Mouse (Mus musculus): Measurements from ENCODE around the gene Mif4gd. TPM values are rescaled to one million over a fixed set of nuclear protein-coding genes. Genes with fewer than 3 reads are reported as not detected.

Mif4gd gene
- polyA plus RNA-seq, 1 experiment from 2014 or later: 16.2 TPM

GRCm38 (mm10) chr11:115564961-115565360 is 47.8 kb downstream of the Mif4gd start:
- 21% methylated on average over 7 of the region's 7 CpGs for WGBS
- Histone ChIP-seq H3K4me1 (ENCODE audit: control insufficient read depth, insufficient read depth, low read depth, low read length) (peaks cover 12% of the 10 kb centered on the region), H3K4me3 (ENCODE audit: low read length) (peak overlapping the region; percentile 83), H3K9ac (ENCODE audit: low read depth, low read length) (peak overlapping the region; percentile 80), H3K27me3 (replicated peaks; ENCODE audit: control insufficient read depth, insufficient read depth, low read length) (no peaks in the 10 kb centered on the region), H3K4me2 (ENCODE audit: low read length) (peak overlapping the region; percentile 72), H3K9me3 (ENCODE audit: control insufficient read depth, low read length) (no peaks in the 10 kb centered on the region), H3K36me3 (ENCODE audit: control insufficient read depth, insufficient read depth, low read length) (peaks cover 19% of the 10 kb centered on the region), H3K27ac (ENCODE audit: low read depth, low read length) (no peak overlapping the region)
- no peak for ATAC-seq

DNA sequence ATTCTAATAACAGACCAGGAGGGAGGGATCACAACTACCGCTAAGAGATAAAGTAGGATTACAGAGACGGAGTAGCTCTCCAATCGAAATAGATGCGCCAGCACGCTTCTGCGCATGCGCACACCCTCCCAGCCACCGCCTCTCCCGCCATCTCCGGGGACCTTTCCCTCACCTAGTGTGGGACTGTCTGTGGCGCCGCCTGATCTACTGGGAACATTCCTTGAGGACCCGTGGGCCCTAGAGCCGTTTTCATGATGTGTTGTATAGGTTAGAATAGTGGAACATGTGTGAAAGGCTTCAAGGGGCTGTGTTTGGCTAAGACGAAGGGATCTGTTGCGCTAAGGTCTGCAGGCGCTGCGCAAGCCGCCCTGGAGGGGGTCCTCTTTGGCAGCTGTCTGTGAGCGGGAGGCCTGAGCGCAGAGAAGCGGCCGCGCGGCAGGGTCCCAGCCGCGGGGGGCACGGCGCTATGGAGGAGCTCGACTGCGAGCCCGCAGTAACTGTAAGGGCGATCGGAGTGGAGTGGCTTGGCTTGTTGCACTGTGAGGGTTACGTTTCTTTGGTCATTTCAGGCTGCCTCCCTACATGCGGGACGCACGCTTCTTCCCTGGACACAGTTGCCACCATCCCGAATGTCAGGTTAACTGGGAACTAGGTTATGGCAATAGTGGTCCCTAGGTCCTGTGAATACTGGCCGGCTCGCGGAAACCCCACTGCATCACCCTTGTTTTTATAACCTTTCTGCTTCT is 48.5 kb downstream of the Mif4gd start, which contains the start of gene Nup85:
TSS of gene Nup85 (plus strand) at position 371 of the 746 bp plus-strand sequence.
- Histone ChIP-seq H3K4me1 (ENCODE audit: control insufficient read depth, insufficient read depth, low read depth, low read length) (peaks cover 12% of the 10 kb centered on the region), H3K9me3 (ENCODE audit: control insufficient read depth, low read length) (no peaks in the 10 kb centered on the region), H3K4me2 (ENCODE audit: low read length) (peak within 1 kb of the TSS; percentile 72), H3K27ac (ENCODE audit: low read depth, low read length) (peak within 1 kb of the TSS; percentile 86), H3K27me3 (replicated peaks; ENCODE audit: control insufficient read depth, insufficient read depth, low read length) (no peaks in the 10 kb centered on the region), H3K36me3 (ENCODE audit: control insufficient read depth, insufficient read depth, low read length) (peaks cover 17% of the 10 kb centered on the region), H3K4me3 (ENCODE audit: low read length) (peak within 1 kb of the TSS; percentile 83), H3K9ac (ENCODE audit: low read depth, low read length) (peak within 1 kb of the TSS; percentile 80)
- ATAC-seq: peak; percentile 95
- WGBS: under 1% methylated on average over 42 of the region's 42 CpGs

- WGBS: 45% methylated on average over 4 of the region's 4 CpGs
- Histone ChIP-seq H3K9ac (ENCODE audit: low read depth, low read length) (peak overlapping the region; percentile 80), H3K4me3 (ENCODE audit: low read length) (peak overlapping the region; percentile 83), H3K4me1 (ENCODE audit: control insufficient read depth, insufficient read depth, low read depth, low read length) (peaks cover 12% of the 10 kb centered on the region), H3K36me3 (ENCODE audit: control insufficient read depth, insufficient read depth, low read length) (peaks cover 15% of the 10 kb centered on the region), H3K4me2 (ENCODE audit: low read length) (peak overlapping the region; percentile 72), H3K9me3 (ENCODE audit: control insufficient read depth, low read length) (no peaks in the 10 kb centered on the region), H3K27me3 (replicated peaks; ENCODE audit: control insufficient read depth, insufficient read depth, low read length) (no peaks in the 10 kb centered on the region), H3K27ac (ENCODE audit: low read depth, low read length) (peak overlapping the region; percentile 86)
- ATAC-seq: no peak
Measured at GRCm38 (mm10) chr11:115563406-115563805, 49.4 kb downstream of the Mif4gd start.

Other genes starting within 250 kb of the Mif4gd start
- 66.9 and 67.8 TPM in 2 replicates for gene Hid1, start 245.2 kb downstream of the Mif4gd start, polyA plus RNA-seq (2015; fragmentation: Nextera tagmentation; extraction: Ambion mirVana)
- gene Cdr2l, start 231.1 kb downstream of the Mif4gd start, polyA plus RNA-seq (2015; fragmentation: Nextera tagmentation; extraction: Ambion mirVana): 16.1 and 18.0 TPM in 2 replicates
- 185 and 186 TPM in 2 replicates for gene Mrpl58, start 209.2 kb downstream of the Mif4gd start, polyA plus RNA-seq (2015; fragmentation: Nextera tagmentation; extraction: Ambion mirVana)
- 832 and 923 TPM in 2 replicates for gene Atp5h, start 193.0 kb downstream of the Mif4gd start, polyA plus RNA-seq (2015; fragmentation: Nextera tagmentation; extraction: Ambion mirVana)
- 5.7 and 10.2 TPM in 2 replicates for gene Kctd2, start 192.8 kb downstream of the Mif4gd start, polyA plus RNA-seq (2015; fragmentation: Nextera tagmentation; extraction: Ambion mirVana)
- gene Trim80, start 172.4 kb downstream of the Mif4gd start, polyA plus RNA-seq (2015; fragmentation: Nextera tagmentation; extraction: Ambion mirVana): 0.15 TPM in 1 of 2 replicates, not detected in the other
- gene Slc16a5, start 150.5 kb downstream of the Mif4gd start, polyA plus RNA-seq (2015; fragmentation: Nextera tagmentation; extraction: Ambion mirVana): 0.34 and 0.46 TPM in 2 replicates
- gene Armc7, start 137.3 kb downstream of the Mif4gd start, polyA plus RNA-seq (2015; fragmentation: Nextera tagmentation; extraction: Ambion mirVana): 16.8 and 19.4 TPM in 2 replicates
- 95.8 and 104 TPM in 2 replicates for gene Nt5c, start 121.1 kb downstream of the Mif4gd start, polyA plus RNA-seq (2015; fragmentation: Nextera tagmentation; extraction: Ambion mirVana)
- gene Jpt1, start 98.6 kb downstream of the Mif4gd start, polyA plus RNA-seq (2015; fragmentation: Nextera tagmentation; extraction: Ambion mirVana): 1,336 TPM in 2 replicates
- gene Sumo2, start 76.7 kb downstream of the Mif4gd start, polyA plus RNA-seq (2015; fragmentation: Nextera tagmentation; extraction: Ambion mirVana): 847 and 892 TPM in 2 replicates
- gene Nup85, start 48.5 kb downstream of the Mif4gd start, polyA plus RNA-seq (2015; fragmentation: Nextera tagmentation; extraction: Ambion mirVana): 97.5 and 107 TPM in 2 replicates
- 79.9 and 82.2 TPM in 2 replicates for gene Mrps7, start 9.0 kb downstream of the Mif4gd start, polyA plus RNA-seq (2015; fragmentation: Nextera tagmentation; extraction: Ambion mirVana)
- 35.1 and 43.7 TPM in 2 replicates for gene Gga3, start 8.9 kb downstream of the Mif4gd start, polyA plus RNA-seq (2015; fragmentation: Nextera tagmentation; extraction: Ambion mirVana)
- 42.7 and 49.9 TPM in 2 replicates for gene Slc25a19, start 15.3 kb upstream of the Mif4gd start, polyA plus RNA-seq (2015; fragmentation: Nextera tagmentation; extraction: Ambion mirVana)
- 183 and 193 TPM in 2 replicates for gene Grb2, start 95.6 kb upstream of the Mif4gd start, polyA plus RNA-seq (2015; fragmentation: Nextera tagmentation; extraction: Ambion mirVana)
- 22.0 and 29.0 TPM in 2 replicates for gene Tmem94, start 152.5 kb upstream of the Mif4gd start, polyA plus RNA-seq (2015; fragmentation: Nextera tagmentation; extraction: Ambion mirVana)
- 9.0 and 12.6 TPM in 2 replicates for gene Caskin2, start 200.7 kb upstream of the Mif4gd start, polyA plus RNA-seq (2015; fragmentation: Nextera tagmentation; extraction: Ambion mirVana)
- gene Tsen54, start 201.8 kb upstream of the Mif4gd start, polyA plus RNA-seq (2015; fragmentation: Nextera tagmentation; extraction: Ambion mirVana): 18.7 and 23.3 TPM in 2 replicates
- 1.3 and 2.1 TPM in 2 replicates for gene Llgl2, start 211.1 kb upstream of the Mif4gd start, polyA plus RNA-seq (2015; fragmentation: Nextera tagmentation; extraction: Ambion mirVana)
- 0.16 and 0.31 TPM in 2 replicates for gene Myo15b, start 245.4 kb upstream of the Mif4gd start, polyA plus RNA-seq (2015; fragmentation: Nextera tagmentation; extraction: Ambion mirVana)

Data from hindbrain, embryonic 16.5 days (tissue).